Mouse (Mus musculus): Measurements from ENCODE around the gene Hist1h2bg.
A peak's percentile ranks its signal among the peaks of the same experiment; 100 is the strongest.
"Not testable (repeated sequence)": the region's sequence is repeated elsewhere in the genome, so short reads cannot be mapped to it uniquely, and the experiment has no call there.

Gene Hist1h2bg

GRCm38 (mm10) chr13:23561883-23562659 is 9.1 kb upstream of the Hist1h2bg start, which contains the start of gene Hist1h3e:
Hist1h3e (minus strand) TSS chr13:23562369.
- DNase-seq (ENCODE audit: low read depth, low spot score) = peak; percentile 96

- peak; percentile 90 for DNase-seq (ENCODE audit: low read depth, low spot score)
These were observed 8.3 kb upstream of the Hist1h2bg start for GRCm38 (mm10) chr13:23562699-23563462.

- peak; percentile 63 for DNase-seq (ENCODE audit: low read depth, low spot score)
These were observed 6.7 kb upstream of the Hist1h2bg start for GRCm38 (mm10) chr13:23564482-23564881.

- DNase-seq (ENCODE audit: low read depth, low spot score) = peak; percentile 61
These were observed 755 bp upstream of the Hist1h2bg start for GRCm38 (mm10) chr13:23570261-23571021.

- peak; percentile 57 for DNase-seq (ENCODE audit: low read depth, low spot score)
These were observed 465 bp downstream of the Hist1h2bg start for GRCm38 (mm10) chr13:23571504-23572217.

- peak; percentile 57 for DNase-seq (ENCODE audit: low read depth, low spot score)
These were observed 1.2 kb downstream of the Hist1h2bg start for GRCm38 (mm10) chr13:23572218-23573033.

GRCm38 (mm10) chr13:23573034-23573897 is 2.1 kb downstream of the Hist1h2bg start:
- peak; percentile 26 for DNase-seq (ENCODE audit: low read depth, low spot score)

- peak; percentile 97 for DNase-seq (ENCODE audit: low read depth, low spot score)
These were observed 2.8 kb downstream of the Hist1h2bg start, which contains the start of the genes Hist1h2bf and Hist1h2ad for GRCm38 (mm10) chr13:23573898-23574524. Hist1h2bf (minus strand) TSS chr13:23574196. Hist1h2ad (plus strand) TSS chr13:23574381.

- peak; percentile 20 for DNase-seq (ENCODE audit: low read depth, low spot score)
These were observed 3.5 kb downstream of the Hist1h2bg start for GRCm38 (mm10) chr13:23574546-23575170.

- peak; percentile 90 for DNase-seq (ENCODE audit: low read depth, low spot score)
These were observed 4.2 kb downstream of the Hist1h2bg start, which contains the start of gene Hist1h3d for GRCm38 (mm10) chr13:23575271-23575851. Hist1h3d (plus strand) TSS chr13:23575763.

GRCm38 (mm10) chr13:23575864-23576313 is 4.7 kb downstream of the Hist1h2bg start:
- not testable (repeated sequence) for DNase-seq (ENCODE audit: low read depth, low spot score)

- DNase-seq (ENCODE audit: low read depth, low spot score) = peak; percentile 67
These were observed 5.2 kb downstream of the Hist1h2bg start for GRCm38 (mm10) chr13:23576351-23576881.

GRCm38 (mm10) chr13:23576906-23577639 is 5.9 kb downstream of the Hist1h2bg start:
- DNase-seq (ENCODE audit: low read depth, low spot score) = no peak

GRCm38 (mm10) chr13:23577835-23578234 is 6.6 kb downstream of the Hist1h2bg start:
- no peak for DNase-seq (ENCODE audit: low read depth, low spot score)

- DNase-seq (ENCODE audit: low read depth, low spot score) = peak; percentile 97
These were observed 10.4 kb downstream of the Hist1h2bg start, which contains the start of gene Hist1h4d for GRCm38 (mm10) chr13:23581408-23582218. Hist1h4d (plus strand) TSS chr13:23581598.

Measured in 3T3-L1 (cell line).